Mouse (Mus musculus) embryonic fibroblast, embryonic 13.5 days (primary cell): ENCODE data around the gene Pyroxd2.

ENCODE experiments used
- CTCF ChIP-seq: IDR thresholded peaks from 2 replicates; pipeline ENCODE4 v1.5.1; 2011; ENCODE audit warnings: mild to moderate bottlenecking, control low read depth, low read length, moderate library complexity, borderline replicate concordance; ENCODE audit not compliant: insufficient read depth
- POLR2A ChIP-seq: IDR thresholded peaks from 2 replicates; pipeline ENCODE4 v1.6.1; 2011; ENCODE audit warnings: low read depth, mild to moderate bottlenecking, control low read depth, low read length, moderate library complexity

DNA sequence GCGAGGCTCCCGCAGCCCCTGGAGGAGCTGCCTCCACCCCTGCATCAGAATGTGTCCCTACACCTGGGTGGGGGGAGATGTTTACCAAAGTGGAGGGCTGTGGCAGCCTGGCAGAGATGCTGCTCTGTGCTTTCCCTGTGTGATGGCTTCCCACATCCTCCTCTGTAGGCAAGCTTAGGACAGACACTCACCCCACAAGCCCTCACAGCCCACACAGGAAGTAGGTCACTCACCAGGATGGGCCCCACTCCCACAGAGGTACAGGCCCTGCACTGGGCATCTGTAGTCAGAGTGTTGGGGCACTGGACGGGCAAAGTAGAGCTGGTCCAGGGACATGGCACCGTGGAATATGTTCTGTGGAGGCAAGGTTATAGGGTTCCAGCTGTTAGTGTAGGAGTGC is 25.2 kb downstream of the Pyroxd2 start:
- TF ChIP-seq POLR2A (no peak), CTCF (no peak)
